Mouse (Mus musculus) embryonic facial prominence, embryonic 12.5 days (tissue): Measurements from ENCODE around the gene Pou4f1. TPM values are rescaled to one million over a fixed set of nuclear protein-coding genes. Genes with fewer than 3 reads are reported as not detected.
"Not testable (repeated sequence)": the region's sequence is repeated elsewhere in the genome, so short reads cannot be mapped to it uniquely, and the experiment has no call there.

Experiments used
- ATAC-seq: fragments of 200-750 bp; cut with Nextera tagmentation; 2 replicates; pipeline ENCODE4 v1.8.0; 2017; ENCODE audit not compliant: insufficient number of reproducible peaks, insufficient read depth, low FRiP score, low TSS enrichment
- H3K27ac ChIP-seq: fragments of 300-500 bp; sonication (generic); 2 replicates; pipeline ENCODE4 v1.5.1; 2016; ENCODE audit warnings: mild to moderate bottlenecking
- H3K27me3 ChIP-seq: fragments of 300-500 bp; sonication (generic); 2 replicates; pipeline ENCODE4 v1.6.1; 2016; ENCODE audit warnings: mild to moderate bottlenecking, moderate library complexity
- H3K36me3 ChIP-seq: fragments of 300-500 bp; sonication (generic); 2 replicates; pipeline ENCODE4 v1.6.1; 2016; ENCODE audit warnings: mild to moderate bottlenecking
- H3K4me1 ChIP-seq: fragments of 300-500 bp; sonication (generic); 2 replicates; pipeline ENCODE4 v1.6.1; 2016
- H3K4me2 ChIP-seq: fragments of 300-500 bp; sonication (generic); replicated peaks from 2 replicates; pipeline ENCODE4 v1.6.1; 2016; ENCODE audit warnings: mild to moderate bottlenecking, moderate library complexity
- H3K4me3 ChIP-seq: fragments of 300-500 bp; sonication (generic); 2 replicates; pipeline ENCODE4 v1.5.1; 2016; ENCODE audit warnings: mild to moderate bottlenecking
- H3K9ac ChIP-seq: fragments of 300-500 bp; sonication (generic); 2 replicates; pipeline ENCODE4 v1.6.1; 2016; ENCODE audit warnings: mild to moderate bottlenecking, moderate library complexity
- H3K9me3 ChIP-seq: fragments of 300-500 bp; sonication (generic); 2 replicates; pipeline ENCODE4 v1.6.1; 2016; ENCODE audit warnings: mild to moderate bottlenecking, moderate library complexity
- WGBS: fragments of 180-500 bp; shearing (Covaris S2); methylation state at CpG from one replicate; pipeline ENCODE4 v1.1.7; 2016; 5-methylcytosine and 5-hydroxymethylcytosine counted together
- polyA plus RNA-seq: library from polyadenylated mRNA; unstranded; fragments of >200 nt; fragmentation: Nextera tagmentation; extraction: Ambion mirVana; gene quantifications from 2 replicates; pipeline ENCODE4 v1.2.1, GENCODE M21; 2016

The Pou4f1 gene
- polyA plus RNA-seq = 15.9 and 19.5 TPM in 2 replicates

DNA sequence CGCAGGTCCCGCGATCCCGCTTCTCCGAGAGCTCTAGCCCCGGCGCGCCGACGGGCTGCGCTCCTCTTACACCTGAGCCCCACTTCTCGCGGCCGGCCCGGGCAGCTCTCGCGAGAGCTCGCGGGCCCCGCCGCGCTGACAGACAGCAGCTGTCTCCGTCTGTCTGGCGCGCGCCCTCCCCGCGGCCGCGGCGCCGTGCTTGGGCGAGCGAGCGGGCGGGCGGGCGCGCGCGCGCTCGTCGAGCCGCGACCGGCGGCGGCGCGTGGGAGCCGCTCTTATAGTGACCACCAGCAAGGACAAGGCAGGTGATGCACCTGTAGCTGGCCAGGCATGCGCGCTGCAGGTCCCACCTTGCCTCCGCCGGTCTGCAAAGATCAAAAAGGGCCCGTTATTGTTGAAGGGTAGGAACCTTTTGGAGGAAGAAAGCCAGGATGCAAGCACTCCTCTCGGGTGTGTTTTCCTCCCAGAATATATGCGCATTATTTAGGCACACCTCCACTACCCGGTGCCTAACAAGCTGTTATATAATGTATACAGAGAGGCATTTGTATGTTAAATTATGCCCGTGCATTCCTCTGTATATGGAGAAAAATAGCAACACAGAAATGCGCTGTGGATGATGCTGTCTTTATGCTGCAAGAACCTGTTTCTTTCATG lies at the start of gene Pou4f1:
Gene Pou4f1 (minus strand): TSS at position 34 of the 657 bp plus-strand sequence.
- peak within 1 kb of the TSS; percentile 77 for H3K4me2 ChIP-seq
- H3K27ac ChIP-seq = no peak within 1 kb of the TSS
- H3K4me1 ChIP-seq = peaks cover 15% of the 10 kb centered on the region; the same call in 1 of the 2 replicates
- no peaks in the 10 kb centered on the region for H3K9me3 ChIP-seq
- peak within 1 kb of the TSS; percentile 34 for H3K9ac ChIP-seq
- peak within 1 kb of the TSS; percentile 48 for H3K4me3 ChIP-seq
- WGBS = under 1% methylated on average over 62 of the region's 62 CpGs
- H3K36me3 ChIP-seq = no peaks in the 10 kb centered on the region
- H3K27me3 ChIP-seq = peaks cover 89% of the 10 kb centered on the region
- ATAC-seq = peak; percentile 84

DNA sequence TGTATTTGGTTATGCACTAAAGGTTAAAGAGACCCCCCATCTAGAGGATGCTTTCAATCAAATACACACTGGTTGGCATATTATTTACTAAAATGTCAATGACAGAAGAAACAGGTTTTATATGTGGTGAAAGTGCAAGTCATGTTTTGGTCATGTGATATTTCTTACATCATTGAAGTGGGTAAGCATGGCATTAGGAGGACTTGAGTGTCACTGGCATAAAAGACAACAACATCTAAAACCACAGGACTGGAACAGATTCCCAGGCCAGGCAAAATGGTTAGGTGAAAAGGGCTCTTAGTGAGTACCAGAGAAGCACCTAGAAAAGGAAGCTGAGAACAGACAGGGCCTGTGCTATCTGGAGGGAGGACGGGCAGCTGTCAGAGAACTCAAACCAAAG lies 43.9 kb upstream of the Pou4f1 start:
- no peak for ATAC-seq
- no peaks in the 10 kb centered on the region for H3K9me3 ChIP-seq
- H3K4me3 ChIP-seq = no peak overlapping the region
- 74% methylated on average over 1 of the region's 1 CpGs for WGBS
- H3K4me1 ChIP-seq = no peaks in the 10 kb centered on the region
- H3K9ac ChIP-seq = no peak overlapping the region
- H3K36me3 ChIP-seq = peaks cover 4% of the 10 kb centered on the region; the same call in 1 of the 2 replicates
- H3K27ac ChIP-seq = no peak overlapping the region
- H3K27me3 ChIP-seq = no peaks in the 10 kb centered on the region
- H3K4me2 ChIP-seq = no peak overlapping the region

DNA sequence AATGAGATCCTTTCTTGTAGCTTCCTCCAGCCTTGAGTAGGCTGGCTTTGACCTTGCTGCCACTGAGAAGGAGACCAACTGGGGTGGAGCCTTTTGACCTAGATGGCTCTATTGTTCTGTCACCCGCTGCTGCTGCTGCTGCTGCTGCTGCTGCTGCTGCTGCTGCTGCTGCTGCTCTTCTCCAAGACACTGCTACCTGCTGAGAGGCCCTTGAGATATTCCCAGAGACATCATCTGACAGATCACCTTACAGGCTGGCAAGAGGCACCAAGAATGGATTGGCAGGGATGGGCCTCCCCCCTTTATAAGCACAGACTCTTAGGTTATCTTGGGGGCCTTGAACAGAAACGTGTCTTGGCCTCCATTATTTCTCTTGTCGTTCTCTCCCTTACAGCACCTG lies 35.0 kb upstream of the Pou4f1 start:
- not testable (repeated sequence) for H3K4me2 ChIP-seq, H3K9ac ChIP-seq, H3K27me3 ChIP-seq, H3K4me3 ChIP-seq, ATAC-seq, H3K9me3 ChIP-seq, H3K27ac ChIP-seq, H3K4me1 ChIP-seq
- 88% methylated on average over 3 of the region's 3 CpGs for WGBS
- H3K36me3 ChIP-seq = peaks cover 53% of the 10 kb centered on the region

DNA sequence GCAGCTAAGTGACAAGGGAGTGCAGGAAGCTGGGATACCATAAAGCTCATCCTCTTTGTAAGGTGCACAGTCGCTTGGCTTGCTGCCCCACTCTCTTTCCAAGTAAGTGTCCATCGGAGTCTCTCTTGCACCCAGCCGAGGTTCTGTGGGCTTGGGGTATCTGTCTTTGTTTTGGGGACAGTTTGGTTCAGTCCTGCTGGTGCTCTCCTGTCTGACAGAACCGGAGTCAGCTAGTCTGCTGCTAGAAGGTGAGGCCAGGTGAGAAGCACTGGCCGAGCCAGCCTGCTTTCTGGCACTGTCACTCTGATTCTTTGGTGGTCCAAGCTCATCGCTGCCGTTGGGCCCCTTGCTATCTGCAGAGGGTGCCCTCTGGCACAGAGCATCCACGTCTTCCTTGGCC lies 12.0 kb upstream of the Pou4f1 start:
- WGBS = 89% methylated on average over 8 of the region's 8 CpGs
- Histone ChIP-seq H3K27ac (no peak overlapping the region), H3K9me3 (no peaks in the 10 kb centered on the region), H3K4me3 (no peak overlapping the region), H3K36me3 (peaks cover 28% of the 10 kb centered on the region), H3K9ac (no peak overlapping the region), H3K4me1 (no peaks in the 10 kb centered on the region), H3K4me2 (no peak overlapping the region), H3K27me3 (peaks cover 12% of the 10 kb centered on the region)
- ATAC-seq = no peak

DNA sequence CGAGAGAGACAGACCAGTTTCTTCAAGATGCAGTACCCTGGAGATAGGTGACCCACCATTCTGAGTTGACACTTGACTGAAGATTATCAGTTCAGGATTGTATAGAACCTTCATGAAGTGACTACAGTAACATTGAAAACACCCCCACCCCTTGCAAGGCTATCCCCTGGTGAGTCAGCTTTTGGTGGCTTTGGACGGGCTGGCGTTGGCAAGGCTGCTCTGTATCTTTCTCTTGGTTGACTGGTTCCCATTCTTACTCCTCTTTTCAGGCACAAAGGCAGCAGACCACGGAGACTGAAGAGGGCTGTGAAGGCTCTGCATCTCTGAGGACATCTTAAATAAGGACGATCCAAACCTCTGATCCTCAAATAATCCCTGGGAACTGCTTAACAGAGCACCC lies 10.8 kb upstream of the Pou4f1 start:
- Histone ChIP-seq H3K9me3 (no peaks in the 10 kb centered on the region), H3K9ac (no peak overlapping the region), H3K27me3 (peaks cover 22% of the 10 kb centered on the region), H3K4me1 (no peaks in the 10 kb centered on the region; the same call in 1 of the 2 replicates), H3K27ac (no peak overlapping the region), H3K4me2 (no peak overlapping the region), H3K36me3 (peaks cover 27% of the 10 kb centered on the region), H3K4me3 (no peak overlapping the region)
- ATAC-seq = no peak
- WGBS = 88% methylated on average over 5 of the region's 5 CpGs

DNA sequence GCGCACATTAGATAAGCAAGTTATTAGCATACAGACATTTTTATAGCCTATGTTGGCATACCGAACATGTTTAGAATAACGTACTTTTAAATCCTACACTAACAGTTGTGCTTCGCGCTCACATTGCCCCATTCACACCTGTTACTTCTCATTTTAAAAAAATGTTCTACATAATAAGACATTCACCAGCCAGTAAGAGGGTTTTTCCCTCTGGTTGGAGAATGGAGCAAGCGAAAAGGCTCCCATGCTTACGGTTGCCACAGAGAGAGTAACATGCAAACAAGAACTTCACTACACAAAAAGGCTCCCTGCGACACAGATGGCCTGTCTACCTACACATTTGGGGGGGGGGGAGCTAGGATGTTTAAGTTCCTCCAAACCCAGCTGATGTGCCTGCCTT lies 9.8 kb upstream of the Pou4f1 start:
- Histone ChIP-seq H3K4me1 (no peaks in the 10 kb centered on the region; the same call in 1 of the 2 replicates), H3K27me3 (peaks cover 30% of the 10 kb centered on the region), H3K27ac (no peak overlapping the region), H3K9ac (no peak overlapping the region), H3K36me3 (peaks cover 27% of the 10 kb centered on the region), H3K4me3 (no peak overlapping the region), H3K4me2 (no peak overlapping the region), H3K9me3 (no peaks in the 10 kb centered on the region)
- ATAC-seq = no peak
- 93% methylated on average over 8 of the region's 8 CpGs for WGBS

DNA sequence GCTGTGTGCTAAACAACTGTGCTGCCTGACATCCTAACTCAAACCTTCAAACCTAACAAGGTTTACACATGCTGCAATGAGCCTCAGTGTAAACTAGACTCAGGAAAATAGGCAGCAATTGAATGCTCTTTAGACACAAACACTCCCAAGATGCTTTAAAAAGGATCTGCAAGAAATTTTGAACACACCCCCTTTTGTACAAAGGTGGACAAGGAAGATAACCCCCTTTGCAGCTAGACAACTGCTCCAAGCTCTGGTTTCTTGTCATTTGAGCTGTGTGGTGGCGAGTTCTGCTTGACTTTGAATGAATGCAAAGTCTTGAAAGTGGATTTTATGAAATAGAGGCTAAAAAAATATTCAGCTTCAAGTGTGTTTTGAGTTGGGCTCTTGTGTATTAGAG lies 7.6 kb upstream of the Pou4f1 start:
- Histone ChIP-seq H3K9me3 (no peaks in the 10 kb centered on the region), H3K36me3 (peaks cover 27% of the 10 kb centered on the region), H3K4me1 (no peaks in the 10 kb centered on the region; the same call in 1 of the 2 replicates), H3K4me3 (no peak overlapping the region), H3K27ac (no peak overlapping the region), H3K27me3 (peaks cover 50% of the 10 kb centered on the region), H3K4me2 (no peak overlapping the region), H3K9ac (no peak overlapping the region)
- WGBS = 69% methylated on average over 1 of the region's 1 CpGs
- no peak for ATAC-seq

DNA sequence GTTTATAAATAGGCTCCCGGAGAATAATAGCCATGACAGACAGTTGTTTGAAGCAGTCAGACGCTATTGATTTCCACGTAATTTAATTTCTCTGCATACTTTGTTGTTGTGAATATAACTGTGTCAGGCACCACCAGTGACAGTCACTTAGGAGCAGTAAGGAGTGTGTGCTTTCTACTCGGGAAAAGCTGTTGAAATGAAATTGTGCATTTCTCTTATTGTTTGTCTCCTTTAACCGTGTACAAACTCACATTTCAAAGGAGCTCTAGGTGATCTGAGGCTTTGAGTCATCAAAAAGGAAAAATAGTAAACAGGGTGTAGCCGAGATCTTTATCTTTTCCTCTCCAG lies 798 bp upstream of the Pou4f1 start:
- ATAC-seq = no peak
- no peaks in the 10 kb centered on the region for H3K36me3 ChIP-seq
- H3K4me2 ChIP-seq = no peak overlapping the region
- H3K9me3 ChIP-seq = no peaks in the 10 kb centered on the region
- peaks cover 87% of the 10 kb centered on the region for H3K27me3 ChIP-seq
- H3K9ac ChIP-seq = no peak overlapping the region
- no peak overlapping the region for H3K27ac ChIP-seq
- WGBS = 8% methylated on average over 6 of the region's 6 CpGs
- H3K4me1 ChIP-seq = peaks cover 15% of the 10 kb centered on the region; the same call in 1 of the 2 replicates
- H3K4me3 ChIP-seq = no peak overlapping the region

DNA sequence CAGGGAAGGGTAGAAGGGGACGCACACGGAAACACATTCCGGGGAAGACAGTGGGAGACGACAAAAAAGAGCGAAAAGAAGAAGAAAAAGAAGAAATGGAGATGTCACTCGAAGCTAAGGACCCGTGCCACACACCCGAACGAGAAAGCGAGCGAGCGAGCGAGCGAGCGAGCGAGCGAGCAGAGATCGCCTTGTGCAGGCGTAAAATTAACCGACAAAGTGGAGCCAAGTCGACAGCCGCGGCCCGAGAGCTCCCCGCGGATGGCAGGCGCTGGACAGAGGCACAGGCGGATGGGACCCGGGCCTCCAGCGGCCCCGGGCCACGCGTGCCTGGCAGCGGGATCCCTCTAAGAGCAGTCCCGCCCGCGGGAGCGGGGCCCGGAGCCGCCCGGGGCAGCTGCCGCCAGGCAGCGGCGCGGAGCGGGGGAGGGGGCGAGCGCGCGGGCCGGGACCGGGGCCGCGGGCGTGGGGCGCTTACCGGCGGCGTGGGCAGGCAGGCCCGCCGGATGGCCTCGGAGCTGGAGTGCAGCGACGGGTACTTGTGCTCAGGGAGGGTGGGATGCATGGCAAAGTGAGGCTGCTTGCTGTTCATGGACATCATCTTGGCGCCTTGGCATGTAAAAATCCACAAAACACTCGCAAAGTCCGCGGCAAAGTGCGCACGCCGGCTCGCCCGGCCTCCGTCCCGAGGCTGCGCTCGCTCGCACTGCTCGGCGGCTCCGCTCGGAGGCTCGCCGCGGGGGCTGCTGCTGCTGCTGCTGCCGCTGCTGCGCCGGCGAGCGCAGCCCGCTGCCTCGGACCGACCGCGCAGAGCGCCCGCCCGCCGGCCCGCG lies 450 bp downstream of the Pou4f1 start:
- Histone ChIP-seq H3K27ac (no peak overlapping the region), H3K4me1 (peaks cover 15% of the 10 kb centered on the region; the same call in 1 of the 2 replicates), H3K4me3 (peak overlapping the region; percentile 48), H3K9me3 (no peaks in the 10 kb centered on the region), H3K4me2 (peak overlapping the region; percentile 77), H3K36me3 (no peaks in the 10 kb centered on the region), H3K9ac (peak overlapping the region; percentile 34), H3K27me3 (peaks cover 84% of the 10 kb centered on the region)
- under 1% methylated on average over 80 of the region's 101 CpGs for WGBS
- ATAC-seq = 0 out of 2 replicates have a peak, but pooled peaks have one; percentile 7

DNA sequence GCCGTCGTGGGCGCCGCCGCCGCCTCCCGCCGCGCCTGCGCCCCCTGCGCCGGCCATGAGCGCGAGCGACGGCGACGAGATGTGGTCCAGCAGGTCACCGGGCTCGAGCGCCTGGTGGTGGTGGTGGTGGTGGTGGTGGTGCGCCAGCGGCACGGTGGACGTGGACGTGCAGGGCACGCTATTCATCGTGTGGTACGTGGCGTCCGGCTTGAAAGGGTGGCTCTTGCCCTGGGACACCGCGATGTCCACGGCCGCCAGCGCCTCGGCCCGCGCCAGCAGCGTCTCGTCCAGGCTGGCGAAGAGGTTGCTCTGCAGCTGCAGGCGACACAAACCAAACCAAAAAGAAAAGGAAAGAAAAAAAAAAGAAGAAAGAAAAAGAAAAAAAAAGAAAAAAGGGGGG lies 1.2 kb downstream of the Pou4f1 start:
- ATAC-seq = no peak
- Histone ChIP-seq H3K27ac (no peak overlapping the region), H3K4me3 (peak overlapping the region; percentile 48), H3K36me3 (no peaks in the 10 kb centered on the region), H3K27me3 (peaks cover 76% of the 10 kb centered on the region), H3K9me3 (no peaks in the 10 kb centered on the region), H3K9ac (no peak overlapping the region), H3K4me1 (peaks cover 15% of the 10 kb centered on the region; the same call in 1 of the 2 replicates), H3K4me2 (peak overlapping the region; percentile 77)
- 1% methylated on average over 35 of the region's 43 CpGs for WGBS

DNA sequence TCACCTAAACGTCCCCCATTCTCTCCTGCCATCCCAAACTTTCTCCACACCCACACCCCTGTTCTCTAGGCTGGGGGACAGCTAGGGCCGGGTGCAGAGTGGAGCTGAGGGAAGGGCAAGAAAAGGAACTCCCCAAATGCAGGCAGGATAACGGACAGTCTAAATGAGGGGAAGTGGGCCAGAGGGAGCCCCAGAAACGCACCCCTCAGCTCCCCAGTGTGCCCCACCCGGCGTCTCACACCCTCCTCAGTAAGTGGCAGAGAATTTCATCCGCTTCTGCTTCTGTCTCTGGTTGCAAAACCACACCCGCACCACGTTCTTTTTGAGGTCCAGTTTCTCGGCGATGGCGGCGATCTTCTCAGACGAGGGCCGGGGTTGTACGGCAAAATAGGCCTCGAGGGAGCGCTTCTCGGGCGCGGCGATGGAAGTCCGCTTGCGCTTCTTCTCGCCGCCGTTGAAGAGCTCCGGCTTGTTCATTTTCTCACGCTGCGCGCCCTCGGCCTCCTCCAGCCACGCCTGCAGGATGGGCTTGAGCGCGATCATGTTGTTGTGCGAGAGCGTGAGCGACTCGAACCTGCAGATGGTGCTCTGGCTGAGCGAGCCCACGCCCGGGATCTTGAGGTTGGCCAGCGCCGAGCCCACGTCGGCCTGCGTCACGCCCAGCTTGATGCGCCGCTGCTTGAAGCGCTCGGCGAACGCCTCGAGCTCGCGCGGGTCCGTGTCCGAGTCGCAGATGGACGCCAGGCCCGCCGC lies 2.1 kb downstream of the Pou4f1 start:
- Histone ChIP-seq H3K27me3 (peaks cover 75% of the 10 kb centered on the region), H3K9ac (no peak overlapping the region), H3K4me3 (peak overlapping the region; percentile 26), H3K9me3 (no peaks in the 10 kb centered on the region), H3K36me3 (no peaks in the 10 kb centered on the region), H3K4me1 (peaks cover 17% of the 10 kb centered on the region), H3K27ac (no peak overlapping the region), H3K4me2 (peak overlapping the region; percentile 40)
- no peak for ATAC-seq
- WGBS = under 1% methylated on average over 58 of the region's 64 CpGs
